Mouse (Mus musculus) embryonic fibroblast, embryonic 13.5 days (primary cell): ENCODE results near the gene Nudt3.

Source experiments
- CTCF ChIP-seq: IDR thresholded peaks from 2 replicates; pipeline ENCODE4 v1.5.1; 2011; ENCODE audit warnings: mild to moderate bottlenecking, control low read depth, low read length, moderate library complexity, borderline replicate concordance; ENCODE audit not compliant: insufficient read depth
- POLR2A ChIP-seq: IDR thresholded peaks from 2 replicates; pipeline ENCODE4 v1.6.1; 2011; ENCODE audit warnings: low read depth, mild to moderate bottlenecking, control low read depth, low read length, moderate library complexity

GRCm38 (mm10) chr17:27596376-27597190 lies 26.7 kb downstream of the Nudt3 start:
- TF ChIP-seq POLR2A (no peak), CTCF (no peak)
